Comparison of ENCODE assay signal across 9 mouse cellular contexts in the genomic region with DNA sequence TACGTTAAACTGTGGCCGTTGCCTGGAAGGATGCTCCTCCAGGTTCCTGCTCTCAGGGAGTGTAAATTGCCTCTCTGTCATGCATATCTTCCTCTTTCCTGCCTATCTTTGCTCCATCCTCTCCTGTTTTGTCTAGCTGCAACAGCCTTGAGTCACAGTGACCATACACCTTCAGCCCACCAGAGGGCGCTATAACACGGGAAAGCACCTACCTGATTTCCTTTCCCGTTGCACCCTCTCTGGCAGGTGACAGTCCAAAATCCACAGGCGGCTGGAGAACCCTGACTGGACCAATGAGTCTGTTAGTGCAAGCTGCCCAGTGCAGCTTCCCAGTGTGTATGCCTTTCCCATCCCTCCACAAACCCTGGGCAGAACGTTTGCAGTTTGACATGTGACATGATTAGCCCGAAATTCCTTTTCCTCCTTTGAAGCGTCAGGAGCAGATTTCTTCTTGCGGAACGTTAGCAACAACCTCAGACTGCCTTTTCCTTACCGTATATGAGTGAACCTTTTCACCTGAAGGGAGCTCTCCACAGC. TPM values are rescaled to one million over a fixed set of nuclear protein-coding genes. Genes with fewer than 3 reads are reported as not detected.
DNase-seq lines count a peak whose midpoint lies in the region; ATAC-seq and TF ChIP-seq lines count a peak whose summit lies in the region.
"Had no signal": no experiment of that assay in that cellular context is flagged by ENCODE, and none has a peak within 500 bp of the region (broad histone marks: within the 10 kb centered on the region; RNA-seq: fewer than 3 reads in every experiment).

No protein-coding gene starts in this region.

- H3K27ac ChIP-seq in kidney, embryonic 16.5 days (ENCODE audit: low read length): no peak overlapping the region
- H3K27ac ChIP-seq in forebrain, postnatal 0 days (ENCODE audit: low read depth, low read length): no peak overlapping the region
- H3K27ac ChIP-seq in hindbrain, embryonic 11.5 days (ENCODE audit: low read depth, low read length): no peak overlapping the region
- H3K27ac ChIP-seq in testis, adult 2 months (ENCODE audit: control insufficient read depth, insufficient read depth, low read depth, low read length): no peak overlapping the region
- H3K27ac ChIP-seq: embryonic facial prominence, embryonic 12.5 days had no signal

- no peak for ATAC-seq in kidney, embryonic 16.5 days (ENCODE audit: low FRiP score, low TSS enrichment)
- ATAC-seq in forebrain, postnatal 0 days: peak; percentile 30; the same call in 1 of the 2 replicates
- no peak for ATAC-seq in hindbrain, embryonic 11.5 days (ENCODE audit: low FRiP score)

- 22% methylated on average over 12 of the region's 12 CpGs for WGBS in kidney, embryonic 16.5 days
- WGBS in forebrain, postnatal 0 days: 32% methylated on average over 12 of the region's 12 CpGs
- WGBS in hindbrain, embryonic 11.5 days: 33% methylated on average over 12 of the region's 12 CpGs

- H3K27me3 ChIP-seq in kidney, embryonic 16.5 days (ENCODE audit: insufficient read depth, low read length): no peaks in the 10 kb centered on the region
- H3K27me3 ChIP-seq in forebrain, postnatal 0 days (ENCODE audit: insufficient read depth, low read length): no peaks in the 10 kb centered on the region
- no peaks in the 10 kb centered on the region for H3K27me3 ChIP-seq in hindbrain, embryonic 11.5 days (ENCODE audit: control insufficient read depth, insufficient read depth, low read length)
- no peaks in the 10 kb centered on the region for H3K27me3 ChIP-seq in testis, adult 2 months (ENCODE audit: control insufficient read depth, insufficient read depth, low read length)
- H3K27me3 ChIP-seq: embryonic facial prominence, embryonic 12.5 days had no signal

- no peaks in the 10 kb centered on the region for H3K36me3 ChIP-seq in kidney, embryonic 16.5 days (ENCODE audit: insufficient read depth, low read length)
- no peaks in the 10 kb centered on the region for H3K36me3 ChIP-seq in forebrain, postnatal 0 days (ENCODE audit: insufficient read depth)
- no peaks in the 10 kb centered on the region for H3K36me3 ChIP-seq in hindbrain, embryonic 11.5 days (ENCODE audit: control insufficient read depth, insufficient read depth, low read length)
- no peaks in the 10 kb centered on the region for H3K36me3 ChIP-seq in testis, adult 2 months (ENCODE audit: control insufficient read depth, insufficient read depth, low read length)
- H3K36me3 ChIP-seq: embryonic facial prominence, embryonic 12.5 days had no signal

- H3K4me2 ChIP-seq in kidney, embryonic 16.5 days (replicated peaks; ENCODE audit: low read depth, low read length): no peak overlapping the region
- H3K4me2 ChIP-seq in forebrain, postnatal 0 days (ENCODE audit: low read depth): peak overlapping the region; percentile 31; the same call in 1 of the 2 replicates
- H3K4me2 ChIP-seq in hindbrain, embryonic 11.5 days (replicated peaks; ENCODE audit: low read depth, low read length): no peak overlapping the region
- H3K4me2 ChIP-seq: embryonic facial prominence, embryonic 12.5 days had no signal

- H3K4me3 ChIP-seq in kidney, embryonic 16.5 days (ENCODE audit: low read length): no peak overlapping the region
- no peak overlapping the region for H3K4me3 ChIP-seq in forebrain, postnatal 0 days (ENCODE audit: low read depth, low read length)
- H3K4me3 ChIP-seq in hindbrain, embryonic 11.5 days (ENCODE audit: low read depth, low read length): no peak overlapping the region
- H3K4me3 ChIP-seq in testis, adult 2 months (ENCODE audit: control insufficient read depth, low read depth, low read length): no peak overlapping the region
- H3K4me3 ChIP-seq: embryonic facial prominence, embryonic 12.5 days had no signal

- peak; percentile 85 for DNase-seq in kidney, adult 18-20 months
- peak; percentile 37 for DNase-seq in c-Kit-positive CD71-positive TER-119-negative erythroid progenitor cells, embryonic 14.5 days (ENCODE audit: low read depth)
- DNase-seq in forebrain, postnatal 0 days: peak; percentile 86
- peak; percentile 82 for DNase-seq in hindbrain, embryonic 11.5 days (ENCODE audit: low spot score)
- peak; percentile 79 to 87 for DNase-seq in left cerebral cortex, postnatal 14 days (ENCODE audit: low spot score in 2 of 2)
- peak; percentile 85 for DNase-seq in naive thymus-derived CD4-positive, alpha-beta T cell, adult 2 months (ENCODE audit: low read depth)

- no peaks in the 10 kb centered on the region for H3K9me3 ChIP-seq in kidney, embryonic 16.5 days (ENCODE audit: low read length)
- H3K9me3 ChIP-seq in forebrain, postnatal 0 days (ENCODE audit: low read length): no peaks in the 10 kb centered on the region
- H3K9me3 ChIP-seq in hindbrain, embryonic 11.5 days (ENCODE audit: control insufficient read depth, low read length): no peaks in the 10 kb centered on the region
- H3K9me3 ChIP-seq: embryonic facial prominence, embryonic 12.5 days had no signal

- intact Hi-C loops in left cerebral cortex, postnatal 14 days (cut with DNase I): no loop called here

- H3K4me1 ChIP-seq in kidney, embryonic 16.5 days (ENCODE audit: insufficient read depth, low read length): peaks cover 11% of the 10 kb centered on the region
- no peaks in the 10 kb centered on the region for H3K4me1 ChIP-seq in forebrain, postnatal 0 days (ENCODE audit: insufficient read depth)
- H3K4me1 ChIP-seq in hindbrain, embryonic 11.5 days (replicated peaks; ENCODE audit: control insufficient read depth, insufficient read depth, low read length): 0 out of 2 replicates have a peak, but pooled peaks cover 2% of the 10 kb centered on the region
- no peaks in the 10 kb centered on the region for H3K4me1 ChIP-seq in testis, adult 2 months (ENCODE audit: control insufficient read depth, insufficient read depth, low read length)
- H3K4me1 ChIP-seq: embryonic facial prominence, embryonic 12.5 days had no signal

- peak; percentile 97 for TF ChIP-seq CTCF in forebrain, postnatal 0 days (IDR thresholded peaks at IDR 0.05; ENCODE audit: low read depth)
- peak; percentile 94 for TF ChIP-seq CTCF in testis, adult 2 months (IDR thresholded peaks at IDR 0.05; ENCODE audit: control insufficient read depth, insufficient read depth, insufficient replicate concordance, low read depth, low read length)

- TF ChIP-seq POLR2A in testis, adult 2 months (IDR thresholded peaks at IDR 0.05; ENCODE audit: control insufficient read depth, low read depth, low read length): no peak

- H3K9ac ChIP-seq in kidney, embryonic 16.5 days (replicated peaks; ENCODE audit: low read length): no peak overlapping the region
- H3K9ac ChIP-seq in forebrain, postnatal 0 days: no peak overlapping the region
- H3K9ac ChIP-seq in hindbrain, embryonic 11.5 days (ENCODE audit: low read depth, low read length): no peak overlapping the region
- H3K9ac ChIP-seq: embryonic facial prominence, embryonic 12.5 days had no signal

RNA-seq across cellular contexts. Expression of a gene that starts 48.1 kb away (rescaled TPM):
- polyA plus RNA-seq in kidney, embryonic 16.5 days (2015; fragmentation: Nextera tagmentation; extraction: Ambion mirVana): 1.7 and 2.4 TPM in 2 replicates
- 59.1 and 74.1 TPM in 2 replicates for total RNA-seq in forebrain, postnatal 0 days (2014; rRNA removed)
- polyA plus RNA-seq in forebrain, postnatal 0 days (2015; fragmentation: Nextera tagmentation; extraction: Ambion mirVana): 2.2 and 3.9 TPM in 2 replicates
- polyA plus RNA-seq in hindbrain, embryonic 11.5 days (2014; fragmentation: Nextera tagmentation; extraction: Ambion mirVana): 0.25 and 0.79 TPM in 2 replicates
- 100 to 1,000 TPM; 105 to 111 TPM for total RNA-seq in left cerebral cortex, postnatal 14 days (2021)
- 0.54 and 0.58 TPM in 2 replicates for polyA plus RNA-seq in testis, adult 2 months (2012; rRNA removed)
